Mouse (Mus musculus) kidney, adult 2 months (tissue): ENCODE data around the gene Ptpru.

ENCODE experiments used
- CTCF ChIP-seq: fragments of 200-500 bp; conservative IDR thresholded peaks from 2 replicates; pipeline ENCODE4 v1.5.1; 2011; ENCODE audit warnings: low read depth, mild to moderate bottlenecking, control low read depth, low read length, moderate library complexity, mixed read lengths; ENCODE audit not compliant: insufficient read depth, insufficient read length
- POLR2A ChIP-seq: fragments of 200-500 bp; IDR thresholded peaks from one replicate; pipeline ENCODE4 v1.6.1; 2011; ENCODE audit warnings: low read depth, low read length, control low read depth

- no peak for TF ChIP-seq CTCF
- no peak for TF ChIP-seq POLR2A
These were observed 6.5 kb downstream of the Ptpru start for GRCm38 (mm10) chr4:131831546-131832045.
